Mouse (Mus musculus) spleen, postnatal 36 days (tissue): ENCODE results near the gene Sema4d.

Experiments
- DNase-seq, 2 experiments: peaks; one replicate each; pipeline ENCODE4 v3.0.0; 2022; ENCODE audit warnings: low spot score in 2 of 2, mixed read lengths in 1 of 2

Sema4d gene

GRCm38 (mm10) chr13:51727364-51727763, 66.2 kb downstream of the Sema4d start:
- DNase-seq: no peak

GRCm38 (mm10) chr13:51725926-51726574, 67.5 kb downstream of the Sema4d start:
- no peak for DNase-seq

DNA sequence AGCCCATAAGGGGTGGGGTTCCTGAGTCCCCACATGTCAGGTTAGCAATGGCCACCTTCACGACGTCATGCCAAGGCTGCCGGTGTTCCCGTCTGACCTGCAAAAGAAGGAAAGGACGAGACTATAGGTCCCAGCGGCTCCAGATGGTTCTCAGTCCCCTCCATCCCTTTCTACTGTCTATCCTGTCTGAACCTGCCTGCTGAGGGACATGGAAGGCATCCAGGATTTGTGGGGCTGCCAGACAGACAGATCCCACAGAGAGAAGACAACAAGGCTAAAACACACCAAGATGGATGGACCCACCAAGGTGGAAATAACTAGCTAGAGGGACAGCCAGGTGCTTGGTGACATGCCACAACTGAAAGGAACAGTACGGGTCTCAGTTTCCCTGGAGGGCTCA, 68.1 kb downstream of the Sema4d start:
- no peak for DNase-seq

- no peak for DNase-seq
Measured at GRCm38 (mm10) chr13:51724566-51724965, 69.0 kb downstream of the Sema4d start.

DNA sequence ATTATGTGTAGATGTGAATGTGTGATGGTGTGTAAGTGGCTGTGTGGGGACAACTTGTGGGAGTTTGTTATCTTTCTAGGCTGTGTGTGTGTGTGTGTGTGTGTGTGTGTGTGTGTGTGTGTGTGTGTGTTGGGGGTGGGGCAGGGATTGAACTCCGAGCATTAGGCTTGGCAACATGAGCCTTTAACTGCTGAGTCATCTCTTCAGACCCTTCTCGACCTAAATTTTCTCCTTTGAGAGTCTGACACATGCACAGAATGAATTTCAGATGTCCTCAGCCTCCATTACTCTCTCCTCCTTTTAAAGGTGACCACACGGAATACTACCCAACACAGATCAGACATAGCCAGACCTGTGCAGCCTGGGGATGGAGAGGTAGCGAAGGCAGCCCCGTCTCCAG, 70.4 kb downstream of the Sema4d start:
- no peak for DNase-seq

GRCm38 (mm10) chr13:51720556-51720955, 73.0 kb downstream of the Sema4d start:
- DNase-seq: no peak

- DNase-seq: no peak
Measured at GRCm38 (mm10) chr13:51719256-51719655, 74.3 kb downstream of the Sema4d start.

GRCm38 (mm10) chr13:51716350-51717263, 76.9 kb downstream of the Sema4d start:
- DNase-seq: no peak

DNA sequence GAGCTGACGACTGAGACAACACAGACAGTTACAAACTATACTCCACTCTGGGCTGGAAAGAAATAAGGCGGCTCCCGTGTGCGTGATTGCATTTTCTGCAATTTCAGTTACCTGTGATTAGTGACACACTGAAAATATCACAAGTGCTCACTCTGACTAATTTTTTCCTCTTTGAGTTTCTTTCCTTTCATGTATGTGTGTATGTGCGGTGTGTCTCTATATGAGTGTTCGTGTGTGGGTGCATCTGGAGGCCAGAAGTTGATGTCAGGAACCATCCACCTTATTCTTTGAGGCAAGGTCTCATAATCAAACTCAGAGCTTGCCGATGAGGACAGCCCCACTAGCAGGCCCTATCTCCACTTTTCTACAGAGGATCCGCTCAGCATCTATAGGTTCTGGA, 81.5 kb downstream of the Sema4d start:
- DNase-seq: no peak

GRCm38 (mm10) chr13:51710738-51711137, 82.8 kb downstream of the Sema4d start:
- DNase-seq: no peak

- DNase-seq: no peak
Measured at GRCm38 (mm10) chr13:51705882-51706854, 87.4 kb downstream of the Sema4d start.

GRCm38 (mm10) chr13:51703893-51704292, 89.7 kb downstream of the Sema4d start:
- DNase-seq: no peak

DNA sequence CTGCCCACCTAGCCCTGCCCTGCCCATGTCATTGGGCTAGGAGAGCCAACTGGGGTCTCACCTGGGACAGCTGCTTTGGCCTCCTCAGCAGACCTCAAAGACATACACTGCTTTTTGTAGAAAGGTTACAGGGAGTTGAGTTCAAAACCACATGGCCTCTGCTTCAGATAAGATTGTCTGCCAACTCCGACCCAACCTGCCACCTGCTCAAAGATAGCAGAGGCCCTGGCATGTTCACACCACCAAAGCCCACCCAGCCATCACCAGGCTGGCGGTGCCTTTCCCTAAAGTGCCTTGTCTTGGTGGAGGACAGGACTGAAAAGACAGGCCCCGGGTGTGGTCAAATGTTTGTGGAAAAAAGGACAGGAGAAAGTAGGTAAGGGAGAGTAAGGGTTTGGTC, 95.2 kb downstream of the Sema4d start:
- no peak for DNase-seq

GRCm38 (mm10) chr13:51697897-51698296, 95.7 kb downstream of the Sema4d start:
- no peak for DNase-seq

DNA sequence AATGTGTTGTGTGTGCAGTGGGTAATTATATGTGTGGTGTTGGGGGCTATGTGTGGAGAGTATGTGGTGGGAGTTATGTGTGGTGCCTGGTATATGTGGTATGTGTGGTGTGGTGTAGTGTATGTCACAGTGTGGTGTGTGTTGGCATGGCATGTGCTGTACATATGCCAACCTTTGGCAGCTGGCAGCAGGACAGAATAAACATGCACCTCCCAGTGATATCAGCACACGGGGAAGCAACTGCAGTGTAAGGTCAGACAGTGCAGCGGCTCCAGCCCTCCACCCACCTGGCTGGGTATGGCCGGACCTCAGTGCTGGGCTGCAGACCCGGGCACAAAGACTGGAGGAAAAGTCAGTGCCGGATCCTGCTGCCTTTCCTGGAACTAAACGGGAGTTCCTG, 96.1 kb downstream of the Sema4d start:
- DNase-seq: no peak

DNA sequence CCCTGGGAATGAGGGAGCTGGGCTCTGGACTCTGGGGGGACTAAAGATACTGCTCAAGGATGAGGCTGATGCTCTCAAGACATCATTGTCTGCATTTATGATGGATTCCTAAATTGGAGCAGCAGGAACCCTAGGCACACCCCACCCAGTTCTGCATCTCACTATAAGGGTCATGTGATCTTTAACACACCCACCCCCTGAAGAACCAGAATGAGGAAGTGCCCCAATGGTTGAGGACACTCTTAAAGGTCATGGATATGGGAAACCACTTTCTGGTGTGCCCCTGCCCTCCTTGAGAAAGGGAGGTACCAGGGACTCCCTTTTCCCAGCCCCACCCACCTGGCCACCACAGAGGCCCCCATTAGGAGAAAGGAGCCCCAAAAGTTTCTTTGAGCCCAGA, 97.1 kb downstream of the Sema4d start:
- no peak for DNase-seq

DNA sequence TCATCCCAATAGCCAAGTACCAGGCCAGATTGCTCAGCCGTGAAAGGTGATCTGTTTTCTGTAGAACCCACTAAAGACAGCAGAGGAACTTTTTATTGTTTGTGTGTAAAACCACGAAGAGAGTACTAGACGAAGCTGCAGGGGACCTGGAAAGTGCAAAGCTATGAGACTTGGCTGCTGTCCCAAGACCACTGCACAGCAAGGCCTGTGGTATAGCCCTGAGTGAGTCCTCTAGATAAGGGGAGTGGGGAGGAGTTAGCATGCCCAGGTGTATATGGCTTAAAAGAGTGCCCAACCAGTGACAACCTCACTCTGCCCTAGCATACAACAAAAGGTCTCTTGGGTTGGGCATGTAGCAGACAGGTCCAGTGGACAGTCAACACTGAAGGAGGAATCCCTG, 104.9 kb downstream of the Sema4d start:
- DNase-seq: no peak

DNA sequence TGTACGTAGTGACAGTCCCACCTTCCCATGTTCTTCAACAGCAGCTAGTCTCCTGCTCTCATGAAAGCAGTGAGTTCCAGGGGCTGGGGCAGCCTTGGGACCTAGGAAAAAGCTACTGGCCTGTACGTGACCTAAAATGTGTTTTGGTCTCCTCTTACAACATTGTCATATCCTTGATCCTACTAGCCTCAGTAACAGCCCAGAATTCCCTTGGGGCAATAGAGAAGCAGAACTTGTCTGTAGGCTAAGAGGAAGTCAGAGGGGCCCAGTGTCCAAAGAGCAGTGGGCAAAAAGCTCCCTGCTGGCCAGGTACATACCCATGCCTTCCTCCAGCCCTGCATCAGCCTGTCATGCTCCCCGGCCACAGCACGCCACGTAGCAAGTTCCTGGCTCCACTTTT, 106.6 kb downstream of the Sema4d start:
- DNase-seq: no peak

- no peak for DNase-seq
Measured at GRCm38 (mm10) chr13:51685290-51685966, 108.1 kb downstream of the Sema4d start.

- DNase-seq: no peak
Measured at GRCm38 (mm10) chr13:51681634-51682033, 111.9 kb downstream of the Sema4d start.

DNA sequence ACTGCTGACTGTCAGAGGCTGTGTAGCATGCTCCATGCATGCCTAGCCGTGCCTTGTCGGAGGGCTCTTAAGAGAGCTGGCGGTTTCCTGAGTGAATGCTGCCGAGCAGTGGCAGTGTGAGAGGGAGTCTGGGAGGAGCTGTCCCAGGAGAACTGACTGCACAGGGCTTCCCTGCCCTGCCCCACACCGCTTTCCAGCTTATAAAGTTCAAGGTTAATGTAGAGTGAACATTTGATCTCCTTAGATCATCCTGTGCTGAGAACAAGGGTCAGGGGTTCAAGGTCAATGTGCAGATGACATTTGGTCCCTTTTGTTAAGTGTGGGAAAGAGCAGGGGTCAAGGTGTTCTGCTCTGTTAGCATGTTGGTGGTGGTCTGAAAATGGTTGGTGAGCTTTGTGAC, 112.5 kb downstream of the Sema4d start:
- DNase-seq: no peak
